Mouse (Mus musculus) adrenal gland, postnatal 10 days (tissue): ENCODE measurements around the gene Tspan4. TPM values are rescaled to one million over a fixed set of nuclear protein-coding genes. Genes with fewer than 3 reads are reported as not detected.

Experiments
- DNase-seq: peaks from one replicate; pipeline ENCODE4 v3.0.0; 2021; ENCODE audit warnings: mixed read lengths
- total RNA-seq, 2 experiments: library from RNA; stranded (reverse); gene quantifications; 2 replicates each; pipeline ENCODE4 v1.2.3; 2021

Tspan4 gene
- total RNA-seq, 2 experiments from 2014 or later: 53.8 to 57.1 TPM

- peak; percentile 91 for DNase-seq
These were observed 1.4 kb downstream of the Tspan4 start for GRCm38 (mm10) chr7:141476226-141476980.

DNA sequence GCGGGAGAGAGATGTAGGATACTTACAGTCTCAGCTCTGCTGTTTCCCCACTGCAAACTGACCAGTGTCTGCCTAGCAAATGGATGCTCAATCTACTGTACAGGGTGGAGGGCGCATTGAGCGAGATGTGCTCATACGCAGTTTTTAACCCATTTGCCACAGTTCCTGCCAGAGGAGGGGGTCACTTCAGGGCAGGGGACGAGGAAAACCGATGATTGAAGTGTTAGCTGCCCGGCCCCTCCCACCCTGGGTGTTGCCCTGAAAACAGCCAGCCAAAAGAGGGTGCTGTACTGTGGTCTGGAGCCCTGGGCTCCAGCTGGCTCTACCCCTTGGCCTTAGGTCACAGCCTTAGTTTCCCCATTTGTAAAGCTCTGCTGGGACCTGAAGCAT lies 1.9 kb downstream of the Tspan4 start:
- DNase-seq: no peak

DNA sequence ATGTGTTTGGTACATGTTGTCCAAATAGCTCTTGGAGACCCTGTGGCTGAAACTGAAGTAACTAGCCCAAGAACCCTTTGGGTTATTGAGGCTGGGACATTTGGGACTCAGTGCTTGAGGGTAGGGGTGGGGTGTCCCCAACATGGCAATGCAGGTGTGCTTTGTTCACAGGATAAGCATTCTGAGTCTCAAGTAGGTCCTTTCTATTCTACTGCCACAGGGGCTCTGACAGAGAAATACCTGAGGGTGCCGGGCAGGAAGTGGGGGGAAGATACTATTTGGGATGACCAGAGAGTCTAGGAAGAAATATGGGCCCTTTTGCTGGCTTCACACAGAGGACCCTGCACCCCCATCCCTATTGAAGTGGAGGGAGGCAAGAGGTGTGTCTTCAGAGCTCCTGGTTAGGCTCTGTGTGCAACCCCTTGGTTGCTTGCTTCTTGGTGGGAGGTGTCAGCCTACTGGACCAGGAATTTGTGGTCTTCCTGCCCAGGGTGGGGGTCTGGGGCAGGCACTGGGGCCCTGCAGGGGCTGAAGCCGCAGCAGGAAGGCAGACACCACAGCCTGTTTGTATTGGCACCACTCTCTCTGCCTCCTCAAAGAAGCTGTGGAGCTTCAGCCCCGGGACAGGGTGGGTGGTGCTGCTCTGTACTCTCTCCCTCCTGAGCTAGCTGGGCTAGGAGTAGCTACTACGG lies 2.7 kb downstream of the Tspan4 start:
- DNase-seq: no peak

DNA sequence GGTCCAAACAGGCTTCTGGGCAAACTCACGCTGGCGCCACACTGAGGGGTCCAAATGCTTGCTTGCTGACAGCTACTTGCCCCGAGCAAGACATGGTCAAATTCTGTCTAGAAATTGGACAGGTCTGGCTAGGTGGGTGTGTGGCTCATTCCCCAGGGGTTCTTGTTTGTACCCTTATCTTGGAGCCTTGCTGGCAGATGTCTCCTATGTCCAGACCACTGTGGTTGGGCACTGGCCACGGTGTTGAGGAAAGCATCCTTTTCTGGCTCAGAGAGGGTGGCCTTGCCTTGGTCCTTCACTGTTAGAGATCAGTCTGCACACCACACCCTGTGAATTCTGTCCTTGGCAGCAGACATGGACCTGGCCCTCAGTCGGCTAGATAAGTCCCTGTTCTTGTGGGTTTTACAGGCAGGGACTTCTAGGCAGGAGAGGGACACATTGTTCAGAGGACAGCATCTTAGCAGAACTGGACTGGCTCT lies 3.3 kb downstream of the Tspan4 start:
- DNase-seq: no peak

DNA sequence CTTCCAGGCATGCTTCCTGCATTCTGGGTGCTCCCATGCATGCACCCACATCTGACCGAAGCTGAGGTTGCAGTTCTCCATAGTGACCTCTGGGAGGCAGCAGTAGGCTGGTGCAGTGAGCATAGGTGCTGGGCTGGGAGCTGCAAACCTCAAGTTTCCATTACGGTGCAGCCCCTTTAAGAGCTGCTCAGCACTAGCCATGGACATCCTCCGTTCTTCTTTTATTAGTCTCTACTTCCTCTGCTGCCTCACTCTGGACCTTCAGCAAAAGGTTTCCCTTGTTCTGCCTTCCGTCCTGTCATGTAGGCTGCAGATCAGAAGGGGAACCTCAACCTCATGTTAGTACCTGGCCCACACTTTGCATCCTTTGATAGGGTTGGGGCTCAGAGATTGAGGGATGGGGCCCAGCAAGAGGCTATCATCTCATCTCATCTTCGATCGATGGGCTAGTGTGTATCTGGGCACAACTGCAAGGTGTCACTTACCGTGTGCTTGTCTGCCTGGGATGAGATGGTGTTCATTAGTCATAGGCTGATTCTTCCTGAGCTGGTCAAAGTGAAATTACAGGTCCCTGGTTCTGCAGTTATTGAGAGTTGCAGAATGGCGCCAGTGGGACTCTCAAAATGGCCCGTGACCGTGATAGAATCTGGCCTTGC lies 5.9 kb downstream of the Tspan4 start:
- DNase-seq: peak; percentile 73

GRCm38 (mm10) chr7:141481498-141482401 lies 6.7 kb downstream of the Tspan4 start:
- DNase-seq: peak; percentile 51

DNA sequence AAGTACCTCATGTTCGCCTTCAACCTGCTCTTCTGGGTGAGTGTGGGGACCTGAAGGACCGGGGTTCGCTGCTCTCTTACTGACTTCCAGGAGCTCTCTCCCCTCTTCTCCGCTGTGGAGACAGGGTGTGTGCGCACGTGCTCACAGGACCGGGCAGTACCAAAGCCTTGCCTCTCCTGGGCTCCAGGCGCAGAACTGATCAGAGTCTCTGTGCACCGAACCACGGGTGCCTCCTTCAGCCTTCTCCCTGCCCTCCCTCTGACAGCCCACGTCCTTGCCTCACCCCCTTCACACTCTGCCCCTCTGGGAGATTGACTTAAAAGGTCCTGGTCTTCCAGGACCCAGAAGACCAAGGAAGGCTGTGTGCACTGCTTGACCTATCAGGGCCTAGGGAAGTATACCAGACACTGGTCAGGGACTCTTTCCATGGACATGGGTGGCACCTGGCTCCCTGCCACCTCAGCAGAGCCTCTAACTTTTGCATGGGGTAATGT lies 7.5 kb downstream of the Tspan4 start:
- no peak for DNase-seq

- no peak for DNase-seq
These were observed 8.1 kb downstream of the Tspan4 start for GRCm38 (mm10) chr7:141483114-141483653.

DNA sequence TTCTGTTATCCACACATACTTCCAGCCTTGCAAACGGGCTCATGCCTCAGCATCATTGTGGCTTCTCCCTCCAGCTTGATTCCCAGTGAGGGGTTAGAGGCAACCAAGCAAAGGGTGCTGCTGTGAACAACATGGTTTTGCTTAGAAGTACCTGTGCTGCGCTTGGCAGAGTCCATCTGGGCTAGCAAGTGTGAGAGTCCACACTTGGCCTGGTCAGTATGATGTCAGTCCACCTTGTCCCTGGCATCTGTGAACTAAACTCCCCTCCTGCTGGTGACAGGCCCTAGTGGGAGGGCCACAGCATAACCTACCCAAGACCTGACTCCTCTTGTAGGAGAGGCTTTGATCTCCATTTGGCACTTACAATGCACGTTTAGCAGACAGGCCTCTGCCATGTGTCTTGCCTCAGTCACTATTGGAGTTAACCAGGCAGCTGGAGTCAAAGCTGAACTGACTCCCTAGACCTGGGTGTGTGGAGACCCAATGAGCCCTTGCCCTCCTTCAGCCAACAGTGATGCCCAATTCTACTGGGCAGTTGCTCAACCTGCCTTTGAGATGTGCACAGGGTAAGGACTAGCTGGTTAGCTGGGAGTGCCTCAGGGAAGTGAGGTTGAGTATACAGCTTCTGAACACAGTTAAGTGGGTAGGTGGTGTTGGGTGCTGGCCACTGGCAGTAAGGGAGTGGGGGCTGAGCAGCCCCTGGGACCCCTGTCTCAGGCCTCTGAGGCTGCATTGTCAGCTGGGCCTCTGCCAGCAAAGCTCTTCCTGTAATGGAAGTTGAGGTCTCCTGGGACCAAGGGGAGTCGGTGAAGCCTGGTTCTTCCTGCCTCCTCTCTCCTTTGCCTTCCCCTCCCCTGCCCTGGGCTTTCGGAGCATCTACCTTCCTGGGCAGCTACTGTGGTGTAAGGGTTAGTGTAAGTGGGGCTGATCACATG lies 9.4 kb downstream of the Tspan4 start:
- no peak for DNase-seq

- no peak for DNase-seq
These were observed 10.1 kb downstream of the Tspan4 start for GRCm38 (mm10) chr7:141485186-141485585.

GRCm38 (mm10) chr7:141485606-141486005 lies 10.6 kb downstream of the Tspan4 start:
- no peak for DNase-seq

GRCm38 (mm10) chr7:141486239-141486638 lies 11.2 kb downstream of the Tspan4 start:
- DNase-seq: no peak

DNA sequence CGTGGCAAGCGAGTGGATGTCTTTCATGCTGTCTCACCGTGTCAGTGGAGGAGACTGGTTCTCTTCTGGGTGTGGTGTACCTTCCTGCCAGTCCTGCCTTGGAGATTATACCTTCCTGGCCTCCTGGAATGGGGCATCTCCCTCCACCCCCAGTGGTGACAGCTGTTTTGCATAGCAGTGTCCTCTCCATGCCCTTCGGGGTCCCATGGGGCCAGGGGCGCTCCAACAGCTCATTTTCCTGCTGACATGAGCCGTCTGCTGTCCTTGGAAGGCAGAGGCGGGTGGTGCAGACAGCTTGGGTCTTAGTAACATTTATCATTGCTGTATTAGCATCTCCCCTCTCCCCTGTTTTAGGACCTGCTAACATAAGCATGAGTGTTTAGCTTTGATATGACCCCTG lies 12.1 kb downstream of the Tspan4 start:
- DNase-seq: no peak

- DNase-seq: no peak
These were observed 16.1 kb downstream of the Tspan4 start for GRCm38 (mm10) chr7:141491151-141491550.

GRCm38 (mm10) chr7:141492738-141493137 lies 17.7 kb downstream of the Tspan4 start:
- no peak for DNase-seq

GRCm38 (mm10) chr7:141493729-141494128 lies 18.7 kb downstream of the Tspan4 start:
- DNase-seq: no peak

DNA sequence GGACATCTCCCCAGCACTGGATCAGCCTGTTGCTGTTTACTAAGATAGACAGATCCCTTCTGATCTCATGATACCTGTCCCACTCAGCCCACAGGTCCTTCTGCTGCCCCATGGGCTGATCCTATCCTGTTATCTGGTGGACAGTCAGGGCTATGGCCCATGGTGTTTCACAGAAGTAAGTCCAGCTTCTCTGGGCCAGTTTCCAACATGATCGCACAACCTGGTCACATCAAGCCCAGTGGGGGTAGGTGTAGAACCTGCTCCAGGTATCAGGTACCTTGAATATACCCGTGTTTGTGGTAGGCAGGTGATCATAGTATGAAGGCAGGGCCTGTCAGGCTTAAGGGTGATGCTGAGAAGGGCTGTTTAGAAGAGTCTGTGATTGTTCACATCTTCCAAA lies 20.3 kb downstream of the Tspan4 start:
- no peak for DNase-seq

DNA sequence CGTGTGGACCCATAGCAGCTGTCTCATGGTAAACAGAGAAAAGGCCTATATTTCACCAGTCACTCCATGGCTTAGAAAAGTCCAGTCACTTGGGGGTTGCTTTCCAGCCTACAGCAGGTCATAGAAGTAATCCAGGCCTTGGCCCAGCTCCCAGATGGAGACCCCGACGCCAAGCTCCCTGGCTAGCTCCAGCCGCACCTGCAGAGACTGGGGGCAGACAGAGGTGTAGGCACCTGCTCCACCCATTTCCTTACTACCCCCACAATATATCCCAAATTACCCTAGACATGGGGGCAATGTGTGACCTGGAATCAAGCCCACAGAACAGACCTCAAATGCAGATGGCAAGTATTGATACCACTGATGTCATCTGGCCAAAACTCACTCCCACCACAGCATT lies 20.9 kb downstream of the Tspan4 start:
- no peak for DNase-seq

DNA sequence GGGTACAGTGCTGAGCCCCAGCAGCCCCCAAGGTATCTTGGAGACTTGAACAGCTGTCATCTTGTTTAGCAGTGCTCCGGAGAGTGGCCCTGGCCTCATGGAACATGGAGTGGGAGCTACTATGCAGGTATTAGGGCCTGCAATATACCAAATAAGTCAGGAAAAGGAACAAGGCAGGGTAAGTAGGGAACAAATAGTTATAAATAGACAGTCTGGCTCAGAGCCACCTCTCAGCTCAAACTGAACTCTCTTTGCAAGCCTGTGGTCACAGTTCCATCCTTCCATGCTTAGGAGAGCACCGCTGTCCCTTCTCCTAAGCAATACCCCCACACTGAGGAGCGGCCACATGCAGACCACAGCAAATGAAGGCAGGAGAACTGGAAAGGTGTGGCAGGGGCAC lies 22.6 kb downstream of the Tspan4 start:
- no peak for DNase-seq

DNA sequence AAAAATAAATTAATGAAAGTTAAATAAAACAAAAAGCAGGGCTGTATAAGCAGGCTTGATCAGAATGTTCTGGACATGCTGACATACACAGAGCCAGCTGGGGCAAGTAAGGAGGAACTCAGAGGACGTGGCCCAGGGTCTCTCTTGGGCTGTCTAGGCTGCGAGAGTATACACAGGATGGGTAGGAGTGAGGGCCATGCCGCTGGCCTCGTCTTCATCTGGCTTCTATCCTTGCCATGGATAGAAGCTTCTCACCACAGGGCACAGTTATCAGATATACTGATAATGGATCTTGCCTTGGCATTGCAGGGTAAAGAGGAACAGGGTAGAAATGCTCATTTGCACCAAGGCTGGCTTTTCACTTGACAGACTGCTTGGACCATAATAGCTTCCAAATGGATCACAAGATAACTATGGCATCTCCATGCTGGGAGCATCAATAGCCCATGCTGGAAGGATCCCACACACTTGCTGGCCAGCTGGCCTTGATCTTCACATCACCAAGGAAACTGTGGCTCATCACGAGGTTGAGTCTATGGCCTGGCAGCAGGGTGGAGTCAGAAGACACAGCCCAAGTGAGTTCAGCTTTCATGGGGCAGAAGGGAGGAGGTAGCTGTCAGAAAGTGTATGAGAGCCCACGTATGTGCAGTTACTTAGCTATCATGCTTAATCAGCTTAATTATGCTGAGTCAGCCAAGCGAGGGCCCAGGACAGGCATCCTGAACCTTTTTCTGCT lies 26.9 kb downstream of the Tspan4 start:
- peak; percentile 51 for DNase-seq
